Mouse (Mus musculus) ES-Bruce4 (cell line): ENCODE data around the gene Gal.

Experiments used
- CTCF ChIP-seq: IDR thresholded peaks from one replicate; pipeline ENCODE4 v1.8.1; 2011; ENCODE audit warnings: low read depth, low read length
- EP300 ChIP-seq: IDR thresholded peaks from 2 replicates; pipeline ENCODE4 v1.6.1; 2011; ENCODE audit warnings: low read depth, low read length; ENCODE audit not compliant: insufficient read depth
- POLR2A ChIP-seq: IDR thresholded peaks from one replicate; pipeline ENCODE4 v1.8.1; 2011; ENCODE audit warnings: low read length; ENCODE audit not compliant: insufficient read depth

- no peak for TF ChIP-seq CTCF
- no peak for TF ChIP-seq EP300
- TF ChIP-seq POLR2A: no peak
These were observed 4.9 kb upstream of the Gal start for GRCm38 (mm10) chr19:3419251-3419650.
